ENCODE assay signal across 40 mouse cellular contexts in genomic region chr5:140492684-140493233, GRCm38 (mm10). TPM values are rescaled to one million over a fixed set of nuclear protein-coding genes. Genes with fewer than 3 reads are reported as not detected.
A peak's percentile ranks its signal among the peaks of the same experiment; 100 is the strongest.
DNase-seq lines count a peak whose midpoint lies in the region; ATAC-seq and TF ChIP-seq lines count a peak whose summit lies in the region.
"Had no signal": no experiment of that assay in that cellular context is flagged by ENCODE, and none has a peak within 500 bp of the region (broad histone marks: within the 10 kb centered on the region; RNA-seq: fewer than 3 reads in every experiment).

No protein-coding gene starts in this region.

- no peaks in the 10 kb centered on the region for H3K9me3 ChIP-seq in intestine, postnatal 0 days (ENCODE audit: control insufficient read depth)
- no peaks in the 10 kb centered on the region for H3K9me3 ChIP-seq in intestine, embryonic 16.5 days (ENCODE audit: control insufficient read depth, low read length)
- no peaks in the 10 kb centered on the region for H3K9me3 ChIP-seq in midbrain, embryonic 11.5 days (ENCODE audit: control insufficient read depth, low read length)
- H3K9me3 ChIP-seq in midbrain, embryonic 14.5 days (ENCODE audit: control insufficient read depth, low read length): no peaks in the 10 kb centered on the region
- no peaks in the 10 kb centered on the region for H3K9me3 ChIP-seq in ES-E14 (ENCODE audit: control insufficient read depth, insufficient read depth, low read depth, low read length)
- no peaks in the 10 kb centered on the region for H3K9me3 ChIP-seq in stomach, postnatal 0 days (ENCODE audit: control insufficient read depth, low read length)
- H3K9me3 ChIP-seq: heart, embryonic 12.5 days; hindbrain, embryonic 10.5 days; hindbrain, embryonic 15.5 days; megakaryocyte, embryonic 14.5 days; midbrain, embryonic 13.5 days had no signal

- no peak for TF ChIP-seq EP300 in stomach, postnatal 0 days (optimal IDR thresholded peaks at IDR 0.05)

- H3K4me1 ChIP-seq in intestine, postnatal 0 days (replicated peaks; ENCODE audit: control insufficient read depth, insufficient read depth, low read length): no peaks in the 10 kb centered on the region
- H3K4me1 ChIP-seq in intestine, embryonic 16.5 days (ENCODE audit: control insufficient read depth, insufficient read depth, low read length): no peaks in the 10 kb centered on the region
- H3K4me1 ChIP-seq in midbrain, embryonic 11.5 days (ENCODE audit: control insufficient read depth, insufficient read depth, low read length): no peaks in the 10 kb centered on the region
- no peaks in the 10 kb centered on the region for H3K4me1 ChIP-seq in midbrain, embryonic 14.5 days (ENCODE audit: control insufficient read depth, insufficient read depth, low read length)
- H3K4me1 ChIP-seq in ES-E14 (ENCODE audit: control insufficient read depth in 2 of 2, insufficient read depth in 2 of 2, low read length in 2 of 2, poor library complexity in 1 of 2): peaks cover 2 to 9% of the 10 kb centered on the region in 2 experiments; a peak in 2 of 4 replicates
- no peaks in the 10 kb centered on the region for H3K4me1 ChIP-seq in stomach, postnatal 0 days (replicated peaks; ENCODE audit: control insufficient read depth, insufficient read depth)
- H3K4me1 ChIP-seq: heart, embryonic 12.5 days; hindbrain, embryonic 15.5 days; midbrain, embryonic 13.5 days had no signal

- no peak for DNase-seq in midbrain, embryonic 11.5 days (ENCODE audit: low spot score, missing footprints)
- DNase-seq in midbrain, embryonic 14.5 days: no peak
- DNase-seq in ES-E14 (ENCODE audit: low read depth, low spot score): peak; percentile 37
- no peak for DNase-seq in stomach, postnatal 0 days (ENCODE audit: low spot score)
- no peak for DNase-seq in spleen, postnatal 36 days (ENCODE audit: low spot score in 2 of 2)
- DNase-seq in left cerebral cortex, postnatal 10 days (ENCODE audit: extremely low spot score in 1 of 2, low spot score in 2 of 2): no peak
- DNase-seq: adrenal gland, postnatal 25 days; cerebellum, adult 11-12 months; cerebellum, adult 9-11 months; gastrocnemius, postnatal 14 days; heart, adult 18-20 months; kidney, adult 8-10 months; kidney, postnatal 36 days; left cerebral cortex, postnatal 4 days; lung, postnatal 4 days; right cerebral cortex, postnatal 25 days; thymus, adult 2 months; thymus, postnatal 4 days had no signal

- in situ Hi-C loops in ES-E14 (cut with MboI; ENCODE audit: low sequenced_read_pairs in 2 of 2, unreplicated experiment in 2 of 2): loop anchor here in 1 of 2 experiments (25.0 kb wide), 1 partner anchor 955 kb away; the partner anchor contains the start of gene Uncx

- H3K27me3 ChIP-seq in intestine, postnatal 0 days (replicated peaks; ENCODE audit: control insufficient read depth, insufficient read depth, low read length): no peaks in the 10 kb centered on the region; the same call in 1 of the 2 replicates
- no peaks in the 10 kb centered on the region for H3K27me3 ChIP-seq in intestine, embryonic 16.5 days (replicated peaks; ENCODE audit: control insufficient read depth, insufficient read depth, low read length)
- no peaks in the 10 kb centered on the region for H3K27me3 ChIP-seq in midbrain, embryonic 11.5 days (ENCODE audit: control insufficient read depth, insufficient read depth, low read length)
- no peaks in the 10 kb centered on the region for H3K27me3 ChIP-seq in midbrain, embryonic 14.5 days (ENCODE audit: control insufficient read depth, insufficient read depth, low read length)
- H3K27me3 ChIP-seq in stomach, postnatal 0 days (ENCODE audit: control insufficient read depth, insufficient read depth, low read length): no peaks in the 10 kb centered on the region
- H3K27me3 ChIP-seq: hindbrain, embryonic 15.5 days; midbrain, embryonic 13.5 days; Patski had no signal

- TF ChIP-seq CTCF in intestine, postnatal 0 days (IDR thresholded peaks at IDR 0.05; ENCODE audit: low read depth): no peak
- no peak for TF ChIP-seq CTCF in stomach, postnatal 0 days (IDR thresholded peaks at IDR 0.05; ENCODE audit: low read depth)

- H3K4me3 ChIP-seq in intestine, postnatal 0 days (ENCODE audit: low read depth, low read length): no peak overlapping the region
- H3K4me3 ChIP-seq in intestine, embryonic 16.5 days (ENCODE audit: low read length): no peak overlapping the region
- H3K4me3 ChIP-seq in midbrain, embryonic 11.5 days (ENCODE audit: low read depth, low read length): no peak overlapping the region
- no peak overlapping the region for H3K4me3 ChIP-seq in midbrain, embryonic 14.5 days (replicated peaks; ENCODE audit: low read depth, low read length)
- H3K4me3 ChIP-seq in ES-E14 (ENCODE audit: insufficient read depth in 1 of 2, low read depth in 1 of 2, low read length in 2 of 2, poor library complexity in 1 of 2, severe bottlenecking in 1 of 2): no peak overlapping the region; a peak in 1 of 4 replicates
- no peak overlapping the region for H3K4me3 ChIP-seq in stomach, postnatal 0 days (ENCODE audit: low read depth, low read length)
- H3K4me3 ChIP-seq: erythroblast, embryonic 14.5 days; heart, embryonic 12.5 days; hindbrain, embryonic 10.5 days; hindbrain, embryonic 15.5 days; layer of hippocampus, adult 2 months; megakaryocyte, embryonic 14.5 days; midbrain, embryonic 13.5 days had no signal

- intact Hi-C loops in left cerebral cortex, postnatal 10 days (cut with DNase I): no loop called here

- no peak overlapping the region for H3K4me2 ChIP-seq in intestine, postnatal 0 days (replicated peaks; ENCODE audit: low read depth)
- H3K4me2 ChIP-seq in intestine, embryonic 16.5 days (ENCODE audit: low read depth, low read length): no peak overlapping the region
- no peak overlapping the region for H3K4me2 ChIP-seq in midbrain, embryonic 11.5 days
- H3K4me2 ChIP-seq in midbrain, embryonic 14.5 days (ENCODE audit: low read length): no peak overlapping the region
- no peak overlapping the region for H3K4me2 ChIP-seq in stomach, postnatal 0 days (replicated peaks; ENCODE audit: low read depth)
- H3K4me2 ChIP-seq: heart, embryonic 12.5 days; hindbrain, embryonic 15.5 days; midbrain, embryonic 13.5 days had no signal

- H3K9ac ChIP-seq in intestine, postnatal 0 days (ENCODE audit: low read depth, low read length): no peak overlapping the region
- H3K9ac ChIP-seq in intestine, embryonic 16.5 days (ENCODE audit: low read depth, low read length): no peak overlapping the region
- H3K9ac ChIP-seq in midbrain, embryonic 11.5 days (ENCODE audit: low read length): no peak overlapping the region
- H3K9ac ChIP-seq in midbrain, embryonic 14.5 days (replicated peaks; ENCODE audit: low read length): no peak overlapping the region
- H3K9ac ChIP-seq in ES-E14 (ENCODE audit: insufficient read depth, low read depth, low read length, poor library complexity, severe bottlenecking): no peak overlapping the region
- no peak overlapping the region for H3K9ac ChIP-seq in stomach, postnatal 0 days (ENCODE audit: low read length)
- H3K9ac ChIP-seq: heart, embryonic 12.5 days; hindbrain, embryonic 15.5 days; midbrain, embryonic 13.5 days had no signal

- no peak overlapping the region for H3K27ac ChIP-seq in intestine, postnatal 0 days (ENCODE audit: low read depth, low read length)
- H3K27ac ChIP-seq in intestine, embryonic 16.5 days (ENCODE audit: low read length): no peak overlapping the region
- no peak overlapping the region for H3K27ac ChIP-seq in midbrain, embryonic 11.5 days (ENCODE audit: low read depth, low read length)
- no peak overlapping the region for H3K27ac ChIP-seq in midbrain, embryonic 14.5 days (replicated peaks; ENCODE audit: low read depth, low read length)
- no peak overlapping the region for H3K27ac ChIP-seq in ES-E14 (ENCODE audit: insufficient read depth, low read depth, low read length, poor library complexity, severe bottlenecking)
- no peak overlapping the region for H3K27ac ChIP-seq in stomach, postnatal 0 days (replicated peaks)
- H3K27ac ChIP-seq: hindbrain, embryonic 10.5 days; hindbrain, embryonic 15.5 days; layer of hippocampus, adult 2 months; midbrain, embryonic 13.5 days had no signal

- ATAC-seq in intestine, postnatal 0 days: peak; percentile 28; the same call in 1 of the 2 replicates
- ATAC-seq in intestine, embryonic 16.5 days: no peak
- ATAC-seq in midbrain, embryonic 11.5 days (ENCODE audit: low FRiP score): 0 out of 2 replicates have a peak, but pooled peaks have one; percentile 42
- no peak for ATAC-seq in midbrain, embryonic 14.5 days (ENCODE audit: low FRiP score, low TSS enrichment)
- 0 out of 2 replicates have a peak, but pooled peaks have one; percentile 24 for ATAC-seq in stomach, postnatal 0 days (ENCODE audit: low FRiP score, low TSS enrichment)
- ATAC-seq: CD4-positive, CD25-positive, alpha-beta regulatory T cell, adult 4 months; forebrain, embryonic 16.5 days; lung, postnatal 0 days; midbrain, embryonic 13.5 days; Patski had no signal

- WGBS in intestine, postnatal 0 days: 19% methylated on average over 11 of the region's 11 CpGs
- WGBS in intestine, embryonic 16.5 days: 20% methylated on average over 11 of the region's 11 CpGs
- WGBS in midbrain, embryonic 11.5 days: 47% methylated on average over 8 of the region's 11 CpGs
- WGBS in midbrain, embryonic 14.5 days: 41% methylated on average over 11 of the region's 11 CpGs
- WGBS in stomach, postnatal 0 days: 14% methylated on average over 11 of the region's 11 CpGs

- no peaks in the 10 kb centered on the region for H3K36me3 ChIP-seq in intestine, postnatal 0 days (ENCODE audit: control insufficient read depth, insufficient read depth)
- H3K36me3 ChIP-seq in intestine, embryonic 16.5 days (ENCODE audit: control insufficient read depth, insufficient read depth, low read length): no peaks in the 10 kb centered on the region
- H3K36me3 ChIP-seq in midbrain, embryonic 11.5 days (ENCODE audit: control insufficient read depth, insufficient read depth, low read length): no peaks in the 10 kb centered on the region
- no peaks in the 10 kb centered on the region for H3K36me3 ChIP-seq in midbrain, embryonic 14.5 days (ENCODE audit: control insufficient read depth, insufficient read depth, low read length)
- H3K36me3 ChIP-seq in ES-E14 (ENCODE audit: control insufficient read depth, insufficient read depth, low read length, poor library complexity, severe bottlenecking): no peaks in the 10 kb centered on the region
- no peaks in the 10 kb centered on the region for H3K36me3 ChIP-seq in stomach, postnatal 0 days (ENCODE audit: control insufficient read depth, insufficient read depth, low read length)
- H3K36me3 ChIP-seq: heart, embryonic 12.5 days; hindbrain, embryonic 10.5 days; hindbrain, embryonic 15.5 days; midbrain, embryonic 13.5 days had no signal

RNA-seq across cellular contexts. Expression of gene Chst12, which starts 12.6 kb away (rescaled TPM):
- 17.0 and 18.8 TPM in 2 replicates for polyA plus RNA-seq in intestine, postnatal 0 days (2015; fragmentation: Nextera tagmentation; extraction: Ambion mirVana)
- polyA plus RNA-seq in intestine, embryonic 16.5 days (2015; fragmentation: Nextera tagmentation; extraction: Ambion mirVana): 19.9 and 21.0 TPM in 2 replicates
- polyA plus RNA-seq in midbrain, embryonic 11.5 days (2014; fragmentation: Nextera tagmentation; extraction: Ambion mirVana): 7.9 and 9.1 TPM in 2 replicates
- polyA plus RNA-seq in midbrain, embryonic 14.5 days (2014; fragmentation: Nextera tagmentation; extraction: Ambion mirVana): 14.8 and 16.2 TPM in 2 replicates
- total RNA-seq in ES-E14 (2012; rRNA removed): 34.8 and 35.9 TPM in 2 replicates
- polyA plus RNA-seq in stomach, postnatal 0 days (2015; fragmentation: Nextera tagmentation; extraction: Ambion mirVana): 12.8 and 15.8 TPM in 2 replicates
- total RNA-seq in left cerebral cortex, postnatal 10 days (2021): 10 to 100 TPM; 20.2 to 21.5 TPM

RNA-seq across cellular contexts. Expression of gene Gm4869, which starts 47.3 kb away (rescaled TPM):
- polyA plus RNA-seq in intestine, postnatal 0 days (2015; fragmentation: Nextera tagmentation; extraction: Ambion mirVana): 0.05 TPM in 1 of 2 replicates, not detected in the other
- polyA plus RNA-seq in intestine, embryonic 16.5 days (2015; fragmentation: Nextera tagmentation; extraction: Ambion mirVana): not detected in 2 replicates
- not detected in 2 replicates for polyA plus RNA-seq in midbrain, embryonic 11.5 days (2014; fragmentation: Nextera tagmentation; extraction: Ambion mirVana)
- polyA plus RNA-seq in midbrain, embryonic 14.5 days (2014; fragmentation: Nextera tagmentation; extraction: Ambion mirVana): not detected in 2 replicates
- 0.05 and 0.13 TPM in 2 replicates for total RNA-seq in ES-E14 (2012; rRNA removed)
- polyA plus RNA-seq in stomach, postnatal 0 days (2015; fragmentation: Nextera tagmentation; extraction: Ambion mirVana): not detected in 2 replicates
- not detected for total RNA-seq in left cerebral cortex, postnatal 10 days (2021)
- total RNA-seq: gastrocnemius, postnatal 14 days; heart, adult 18-20 months; layer of hippocampus, adult 2 months; layer of hippocampus, postnatal 25 days; left cerebral cortex, adult 8-10 months; left cerebral cortex, postnatal 4 days; MEL; monocyte, adult 5-6 weeks had no signal
- polyA plus RNA-seq: CD4-positive, CD25-positive, alpha-beta regulatory T cell, adult 4 months; erythroblast, embryonic 14.5 days; forebrain, embryonic 11.5 days; forebrain, embryonic 16.5 days; heart, embryonic 12.5 days; heart, postnatal 0 days; hindbrain, embryonic 10.5 days; hindbrain, embryonic 15.5 days; intestine, embryonic 14.5 days; liver, embryonic 16.5 days; lung, postnatal 0 days; midbrain, embryonic 13.5 days; neural tube, embryonic 14.5 days; Patski had no signal

Comparison
In these comparisons a context has a peak if more than half of its experiments do, and no peak if none do; other contexts are left out.
1. ATAC-seq: peak in intestine, postnatal 0 days (single experiment), midbrain, embryonic 11.5 days (single experiment) and stomach, postnatal 0 days (single experiment); none in intestine, embryonic 16.5 days (single experiment) and midbrain, embryonic 14.5 days (single experiment).